Mouse (Mus musculus) retina, adult 2 months (tissue): ENCODE data around the gene Hspa4.
"Not testable (repeated sequence)": the region's sequence is repeated elsewhere in the genome, so short reads cannot be mapped to it uniquely, and the experiment has no call there.

Source experiments
- DNase-seq: peaks from one replicate; pipeline ENCODE4 v3.0.0-alpha.2; 2012; ENCODE audit warnings: low read depth, low spot score

Gene Hspa4

DNA sequence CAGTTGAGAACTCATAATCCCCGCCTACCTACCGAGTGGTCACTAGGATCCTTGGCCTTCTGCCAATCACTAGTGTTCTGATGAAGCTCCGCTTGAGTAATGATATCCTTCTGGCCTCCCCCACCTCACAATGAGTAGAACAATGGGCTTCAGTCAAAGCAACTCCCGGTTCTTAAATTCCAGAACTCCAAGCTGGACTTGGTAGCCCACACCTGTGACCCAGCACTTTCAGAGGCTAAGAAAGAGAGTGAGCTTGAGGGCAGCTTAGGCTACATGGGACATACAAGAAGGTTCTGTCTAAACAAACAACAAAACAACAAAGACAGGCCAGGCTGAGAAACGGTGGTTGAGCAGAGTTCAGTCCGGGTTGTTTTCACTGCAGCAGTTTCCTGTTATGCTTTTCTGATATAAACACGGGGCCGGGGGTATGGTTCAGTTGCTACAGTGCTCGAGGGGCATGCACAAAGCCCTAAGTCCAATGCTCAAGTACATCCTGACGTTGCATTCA is 7.4 kb upstream of the Hspa4 start:
- no peak for DNase-seq

DNA sequence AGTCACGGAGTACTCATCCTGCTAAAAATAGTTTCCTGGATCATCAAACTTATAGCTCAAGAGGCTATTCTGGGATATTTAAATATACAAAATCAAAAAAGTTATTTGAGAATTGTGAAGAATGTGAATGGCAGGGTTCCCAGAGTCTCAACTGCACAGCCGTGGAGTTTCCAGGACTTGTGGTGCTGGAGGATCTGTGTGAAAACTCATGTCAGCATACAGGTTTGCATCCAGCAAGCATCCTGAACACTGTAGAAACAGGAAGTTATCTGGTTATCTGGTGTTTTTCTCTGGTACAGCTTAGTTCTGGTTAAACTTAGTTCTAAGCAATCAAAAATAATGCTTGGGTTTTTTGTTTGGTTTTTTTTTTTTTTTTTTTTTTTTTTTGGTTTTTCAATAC is 6.7 kb upstream of the Hspa4 start:
- DNase-seq = no peak

DNA sequence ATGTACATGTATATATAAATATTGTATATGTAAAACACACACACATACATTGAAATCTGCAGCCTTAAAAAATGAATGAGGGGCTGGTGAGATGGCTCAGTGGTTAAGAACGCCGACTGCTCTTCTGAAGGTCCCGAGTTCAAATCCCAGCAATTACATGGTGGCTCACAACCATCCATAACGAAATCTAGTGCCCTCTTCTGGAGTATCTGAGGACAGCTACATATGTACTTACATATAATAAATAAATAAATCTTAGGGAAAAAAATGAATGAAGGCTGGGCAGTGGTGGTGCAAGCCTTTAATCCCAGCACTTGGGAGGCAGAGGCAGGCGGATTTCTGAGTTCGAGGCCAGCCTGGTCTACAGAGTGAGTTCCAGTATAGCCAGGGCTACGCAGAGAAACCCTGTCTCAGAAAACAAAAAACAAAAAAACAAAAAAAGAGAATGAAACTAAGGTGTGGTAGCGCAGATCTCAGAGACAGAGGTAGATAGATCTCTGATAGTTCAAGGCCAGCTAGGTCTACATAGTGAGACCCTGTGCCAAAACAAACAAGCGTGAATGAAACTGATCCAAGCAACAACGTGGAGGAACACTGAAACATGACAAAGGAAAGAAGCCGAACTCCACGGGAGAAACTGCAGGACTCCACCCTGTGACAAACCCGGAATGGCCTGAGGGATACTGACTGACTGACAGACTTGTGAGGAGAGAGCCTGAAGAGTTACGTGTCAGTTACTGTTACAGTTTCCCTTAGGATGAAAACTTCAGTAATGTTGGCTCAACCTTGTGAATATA is 4.0 kb upstream of the Hspa4 start:
- DNase-seq = no peak

GRCm38 (mm10) chr11:53301167-53301515 is 884 bp upstream of the Hspa4 start:
- DNase-seq = no peak

DNA sequence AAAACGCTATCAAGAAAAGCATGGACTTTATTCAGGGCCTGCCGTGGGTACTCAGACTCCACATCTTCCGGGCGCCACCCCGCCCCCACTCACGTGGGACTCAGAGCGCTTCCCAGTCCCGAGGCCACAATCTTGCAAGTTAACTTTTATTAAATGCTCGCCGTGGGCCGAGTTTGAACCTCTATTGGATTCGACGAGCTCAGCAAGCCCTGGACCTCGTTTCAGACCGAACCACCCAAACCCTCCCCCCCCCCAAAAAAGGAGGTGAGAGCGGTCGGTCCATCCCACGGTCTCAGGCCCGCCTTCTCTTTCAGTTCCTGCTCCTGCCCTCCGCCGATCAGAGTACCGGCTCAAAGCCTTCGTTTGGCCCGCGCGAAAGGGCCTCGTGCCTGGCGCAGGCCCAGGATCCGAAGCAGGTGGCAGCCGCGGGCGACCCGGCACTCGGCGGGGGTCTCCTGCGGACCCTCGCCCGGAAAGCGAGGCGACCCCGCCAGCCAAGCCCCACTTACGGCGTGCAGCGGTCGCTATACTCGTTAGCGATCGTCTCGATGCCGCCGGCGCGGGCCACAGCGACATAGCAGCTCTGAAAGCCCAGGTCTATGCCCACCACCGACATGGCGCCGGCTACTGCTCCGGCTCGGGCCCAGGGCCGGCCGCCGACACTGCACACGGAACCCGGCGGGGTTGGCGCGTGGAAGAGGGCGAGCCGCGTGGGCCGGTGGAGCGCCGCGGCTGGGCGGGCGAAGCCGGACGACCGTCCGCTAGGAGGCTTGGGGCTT is 517 bp downstream of the Hspa4 start:
- no peak for DNase-seq

- no peak for DNase-seq
These were observed 2.1 kb downstream of the Hspa4 start for GRCm38 (mm10) chr11:53297947-53298860.

- no peak for DNase-seq
These were observed 3.4 kb downstream of the Hspa4 start for GRCm38 (mm10) chr11:53296880-53297279.

- DNase-seq = no peak
These were observed 5.8 kb downstream of the Hspa4 start for GRCm38 (mm10) chr11:53294441-53294840.

GRCm38 (mm10) chr11:53290871-53291270 is 9.4 kb downstream of the Hspa4 start:
- DNase-seq = no peak

DNA sequence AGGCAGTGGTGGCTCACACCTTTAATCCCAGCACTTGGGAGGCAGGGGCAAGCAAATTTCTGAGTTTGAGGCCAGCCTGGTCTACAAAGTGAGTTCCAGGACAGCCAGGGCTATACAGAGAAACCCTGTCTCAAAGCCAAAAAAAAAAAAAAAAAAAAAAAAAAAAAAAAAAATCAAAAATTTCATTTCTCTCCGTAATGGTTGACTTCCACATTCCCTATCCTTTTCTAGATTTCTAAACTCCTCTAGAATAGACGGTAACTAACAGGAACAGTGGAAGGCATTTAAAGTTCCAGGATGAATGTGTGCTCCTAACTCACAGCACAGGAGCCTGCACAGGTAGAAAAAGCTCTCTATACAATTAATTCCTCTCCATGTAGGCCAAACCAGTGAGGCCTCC is 10.1 kb downstream of the Hspa4 start:
- DNase-seq = not testable (repeated sequence)

- DNase-seq = no peak
These were observed 14.4 kb downstream of the Hspa4 start for GRCm38 (mm10) chr11:53285885-53286284.

DNA sequence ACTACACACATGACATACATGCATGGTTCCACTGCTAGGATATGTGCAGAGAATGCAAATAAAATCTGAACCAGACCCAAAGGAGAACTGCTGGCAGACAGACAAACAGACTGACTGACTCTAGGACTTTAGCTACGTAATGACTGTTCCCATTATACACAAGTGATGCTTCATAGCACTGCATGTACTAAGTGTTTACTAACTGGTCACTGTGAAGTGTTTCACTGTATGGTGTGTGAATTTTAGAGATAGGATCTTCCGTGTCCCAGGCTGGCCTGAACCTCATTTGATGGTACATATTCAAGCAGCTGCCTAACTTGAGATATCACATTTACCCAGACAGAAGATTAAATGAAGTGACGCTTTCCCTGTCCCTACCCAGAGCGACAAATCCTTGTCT is 21.8 kb downstream of the Hspa4 start:
- DNase-seq = no peak

- DNase-seq = no peak
These were observed 24.9 kb downstream of the Hspa4 start for GRCm38 (mm10) chr11:53275358-53275757.

DNA sequence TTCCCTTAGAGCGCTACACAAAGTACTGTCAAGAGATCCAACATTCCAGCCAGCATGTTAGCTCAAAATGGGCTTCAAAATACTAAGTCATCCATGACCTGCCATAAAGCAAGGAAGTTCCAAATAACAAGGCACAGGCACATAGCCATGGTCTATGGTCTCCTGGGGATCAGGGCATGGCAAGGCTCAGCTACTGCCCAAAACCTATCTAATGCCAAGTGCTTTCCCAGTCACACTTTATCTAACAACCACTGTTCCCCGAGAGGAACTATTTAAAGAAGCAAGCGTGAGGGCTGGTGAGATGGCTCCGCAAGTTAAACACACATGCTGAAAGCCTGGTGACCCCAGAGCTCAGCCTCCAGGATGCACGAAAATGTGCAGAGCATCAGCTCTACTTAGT is 26.9 kb downstream of the Hspa4 start:
- no peak for DNase-seq

DNA sequence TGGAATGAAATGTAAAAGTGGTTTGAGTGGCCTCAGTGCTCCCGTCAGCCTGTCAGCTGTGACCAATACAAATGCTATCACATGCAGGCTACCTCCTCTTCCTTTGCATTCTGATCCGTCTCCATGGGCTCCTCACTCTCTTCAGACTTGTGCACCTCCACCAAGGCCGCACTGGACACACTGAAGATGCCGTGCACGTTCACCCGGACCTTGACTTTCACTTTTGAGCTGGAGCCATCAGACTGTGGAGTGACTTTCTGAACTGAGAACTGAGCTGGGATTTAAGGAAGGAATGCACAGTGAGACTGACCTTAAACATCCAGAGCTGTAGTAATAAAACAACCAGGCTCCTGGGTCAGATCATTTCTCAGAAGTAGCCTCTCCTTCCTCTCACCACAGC is 30.7 kb downstream of the Hspa4 start:
- no peak for DNase-seq

- no peak for DNase-seq
These were observed 39.7 kb downstream of the Hspa4 start for GRCm38 (mm10) chr11:53260556-53260955.

DNA sequence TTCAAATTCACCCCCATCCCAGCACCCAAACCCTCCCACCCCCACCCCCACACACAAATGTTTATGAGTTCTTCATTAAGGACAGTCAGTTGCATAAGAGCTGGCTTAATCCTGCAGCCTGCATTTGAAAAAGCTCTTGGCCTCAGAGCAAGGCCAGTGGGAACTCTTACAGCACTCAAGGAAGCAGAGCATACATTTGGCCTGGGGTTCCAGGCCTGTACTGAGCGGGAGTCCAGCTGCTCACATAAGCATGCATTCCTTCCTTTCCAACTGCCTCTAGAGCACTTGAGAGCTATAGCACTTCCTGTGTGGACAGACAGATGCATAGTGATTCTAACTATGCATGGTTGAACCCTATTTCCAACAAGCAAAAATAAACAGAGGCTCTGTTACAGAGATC is 40.2 kb downstream of the Hspa4 start:
- DNase-seq = no peak

- DNase-seq = no peak
These were observed 41.1 kb downstream of the Hspa4 start for GRCm38 (mm10) chr11:53259047-53259632.

DNA sequence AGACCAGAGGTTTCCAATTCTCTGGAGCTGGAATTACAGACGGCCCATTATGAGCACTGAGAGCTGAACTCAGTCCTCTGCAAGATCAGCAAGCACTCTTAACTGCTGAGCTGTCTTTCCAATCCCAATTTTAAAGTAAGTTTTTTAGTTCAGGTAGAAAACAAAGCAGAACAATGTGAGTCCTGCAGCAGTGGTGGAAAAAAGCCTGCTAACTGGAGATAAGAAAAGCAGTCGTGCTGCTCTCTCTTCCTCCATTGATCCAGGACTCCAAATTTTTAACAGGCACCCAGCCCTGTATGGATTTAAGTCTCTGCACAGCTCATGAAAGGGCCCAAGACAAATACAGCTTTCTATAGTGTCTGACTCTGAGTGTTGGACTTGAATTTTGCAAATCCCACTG is 43.3 kb downstream of the Hspa4 start:
- no peak for DNase-seq

DNA sequence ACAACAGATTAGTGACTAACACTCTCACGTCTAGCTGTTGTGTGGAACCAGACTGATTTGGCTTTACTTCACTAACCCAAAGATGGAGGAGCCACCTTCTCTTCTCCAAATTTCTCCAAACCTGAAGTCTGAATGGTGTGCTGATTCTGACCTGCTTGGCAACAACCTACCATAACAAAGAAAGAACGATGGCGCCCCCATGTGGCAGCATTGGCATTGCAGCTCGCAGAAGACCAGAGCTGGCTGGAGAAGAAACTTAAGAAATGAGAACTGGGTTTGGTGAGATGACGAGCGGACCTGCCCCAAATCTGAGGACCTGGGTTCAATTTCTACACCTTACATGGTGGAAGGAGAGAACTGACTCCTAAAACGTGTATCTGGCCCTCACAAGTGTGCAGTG is 45.3 kb downstream of the Hspa4 start:
- DNase-seq = no peak

GRCm38 (mm10) chr11:53254428-53254827 is 45.8 kb downstream of the Hspa4 start:
- no peak for DNase-seq
